In genomic region chr4:58910175-58911068, GRCm38 (mm10) we compare ENCODE assay signal across 9 mouse cellular contexts. TPM values are rescaled to one million over a fixed set of nuclear protein-coding genes. Genes with fewer than 3 reads are reported as not detected.
DNase-seq lines count a peak whose midpoint lies in the region; ATAC-seq and TF ChIP-seq lines count a peak whose summit lies in the region.
"Had no signal": no experiment of that assay in that cellular context is flagged by ENCODE, and none has a peak within 500 bp of the region (broad histone marks: within the 10 kb centered on the region; RNA-seq: fewer than 3 reads in every experiment).

No protein-coding gene starts in this region.

- no peak for DNase-seq in heart, adult 8-10 months (ENCODE audit: low spot score)
- DNase-seq in G1E (ENCODE audit: low spot score) = no peak
- no peak for DNase-seq in liver, postnatal 0 days
- no peak for DNase-seq in right cerebral cortex, postnatal 4 days
- no peak for DNase-seq in frontal cortex, postnatal 25 days (ENCODE audit: low spot score in 2 of 2)
- no peak for DNase-seq in kidney, adult 11 months

- ATAC-seq in heart, embryonic 13.5 days (ENCODE audit: extremely low read depth, insufficient number of reproducible peaks, low FRiP score, low TSS enrichment) = no peak
- ATAC-seq in G1E (ENCODE audit: extremely low read depth, insufficient number of reproducible peaks, low FRiP score, poor library complexity, severe bottlenecking) = no peak
- ATAC-seq in forebrain, embryonic 16.5 days = no peak
- ATAC-seq in liver, postnatal 0 days = no peak

- H3K4me3 ChIP-seq in heart, embryonic 13.5 days = peak overlapping the region; percentile 95
- peak overlapping the region; percentile 94 for H3K4me3 ChIP-seq in G1E (ENCODE audit: low read depth, low read length)
- H3K4me3 ChIP-seq in forebrain, embryonic 16.5 days (replicated peaks; ENCODE audit: low read length) = peak overlapping the region; percentile 86
- H3K4me3 ChIP-seq in liver, postnatal 0 days (ENCODE audit: low read depth, low read length) = peak overlapping the region; percentile 83

- WGBS in heart, embryonic 13.5 days = 35% methylated on average over 16 of the region's 16 CpGs
- WGBS in forebrain, embryonic 16.5 days = 33% methylated on average over 16 of the region's 16 CpGs
- WGBS in liver, postnatal 0 days (ENCODE audit: insufficient replicate concordance) = 33% methylated on average over 16 of the region's 16 CpGs

- H3K9ac ChIP-seq in heart, embryonic 13.5 days = peak overlapping the region; percentile 98
- peak overlapping the region; percentile 97 for H3K9ac ChIP-seq in forebrain, embryonic 16.5 days (replicated peaks; ENCODE audit: low read depth, low read length)
- H3K9ac ChIP-seq in liver, postnatal 0 days (replicated peaks) = peak overlapping the region; percentile 89

- H3K36me3 ChIP-seq in heart, embryonic 13.5 days = no peaks in the 10 kb centered on the region
- peaks cover 6% of the 10 kb centered on the region for H3K36me3 ChIP-seq in G1E (replicated peaks)
- no peaks in the 10 kb centered on the region for H3K36me3 ChIP-seq in forebrain, embryonic 16.5 days (ENCODE audit: control insufficient read depth, insufficient read depth)
- H3K36me3 ChIP-seq in liver, postnatal 0 days (replicated peaks; ENCODE audit: insufficient read depth, low read length) = no peaks in the 10 kb centered on the region

- H3K4me1 ChIP-seq in heart, embryonic 13.5 days = peaks cover 28% of the 10 kb centered on the region
- peaks cover 46% of the 10 kb centered on the region for H3K4me1 ChIP-seq in G1E (ENCODE audit: insufficient read depth, low read depth, low read length)
- peaks cover 11% of the 10 kb centered on the region for H3K4me1 ChIP-seq in forebrain, embryonic 16.5 days (replicated peaks; ENCODE audit: control insufficient read depth, insufficient read depth, low read length)
- peaks cover 18% of the 10 kb centered on the region for H3K4me1 ChIP-seq in liver, postnatal 0 days (ENCODE audit: insufficient read depth)

- peak overlapping the region; percentile 98 for H3K27ac ChIP-seq in heart, embryonic 13.5 days (replicated peaks)
- peak overlapping the region; percentile 97 for H3K27ac ChIP-seq in forebrain, embryonic 16.5 days (ENCODE audit: low read length)
- H3K27ac ChIP-seq in liver, postnatal 0 days (ENCODE audit: low read depth) = peak overlapping the region; percentile 98; the same call in 1 of the 2 replicates

- TF ChIP-seq EP300 in liver, postnatal 0 days (IDR thresholded peaks at IDR 0.05; ENCODE audit: low read depth) = no peak

- peak overlapping the region; percentile 83 for H3K4me2 ChIP-seq in heart, embryonic 13.5 days
- peak overlapping the region; percentile 64 for H3K4me2 ChIP-seq in forebrain, embryonic 16.5 days (ENCODE audit: low read length)
- H3K4me2 ChIP-seq in liver, postnatal 0 days (ENCODE audit: low read depth, low read length) = peak overlapping the region; percentile 88

- TF ChIP-seq CTCF in G1E (IDR thresholded peaks at IDR 0.05; ENCODE audit: low read depth, low read length) = no peak
- no peak for TF ChIP-seq CTCF in liver, postnatal 0 days (IDR thresholded peaks at IDR 0.05; ENCODE audit: low read depth)

- no peaks in the 10 kb centered on the region for H3K9me3 ChIP-seq in heart, embryonic 13.5 days
- no peaks in the 10 kb centered on the region for H3K9me3 ChIP-seq in G1E (replicated peaks)
- H3K9me3 ChIP-seq in forebrain, embryonic 16.5 days (ENCODE audit: control insufficient read depth, low read length) = no peaks in the 10 kb centered on the region
- H3K9me3 ChIP-seq in liver, postnatal 0 days (ENCODE audit: low read length) = no peaks in the 10 kb centered on the region

- no peaks in the 10 kb centered on the region for H3K27me3 ChIP-seq in heart, embryonic 13.5 days (replicated peaks)
- H3K27me3 ChIP-seq in G1E (ENCODE audit: insufficient read depth, low read length) = no peaks in the 10 kb centered on the region
- no peaks in the 10 kb centered on the region for H3K27me3 ChIP-seq in forebrain, embryonic 16.5 days (replicated peaks; ENCODE audit: control insufficient read depth, insufficient read depth, low read length)
- H3K27me3 ChIP-seq in liver, postnatal 0 days (ENCODE audit: insufficient read depth, low read length) = no peaks in the 10 kb centered on the region
- H3K27me3 ChIP-seq: Patski had no signal

RNA-seq across cellular contexts. Expression of gene Ecpas, which starts 2.1 kb away (rescaled TPM):
- 19.1 and 20.8 TPM in 2 replicates for polyA plus RNA-seq in heart, embryonic 13.5 days (2015; fragmentation: Nextera tagmentation; extraction: Ambion mirVana)
- 100 to 1,000 TPM; 184 to 228 (median 192) TPM for total RNA-seq in heart, adult 8-10 months (2022)
- total RNA-seq in G1E (2014; fragmentation: Nextera tagmentation) (243 and 278 TPM in 2 replicates), G1E (2017) (91.0 and 92.5 TPM in 2 replicates)
- polyA plus RNA-seq in G1E (2012) = 27.1 and 28.7 TPM in 2 replicates
- polyA plus RNA-seq in forebrain, embryonic 16.5 days (2015; fragmentation: Nextera tagmentation; extraction: Ambion mirVana) = 28.8 and 32.5 TPM in 2 replicates
- polyA plus RNA-seq in liver, postnatal 0 days (2015; fragmentation: Nextera tagmentation; extraction: Ambion mirVana) = 9.1 and 13.0 TPM in 2 replicates

RNA-seq across cellular contexts. Expression of gene Zkscan16, which starts 33.0 kb away (rescaled TPM):
- polyA plus RNA-seq in heart, embryonic 13.5 days (2015; fragmentation: Nextera tagmentation; extraction: Ambion mirVana) = 0.18 and 0.35 TPM in 2 replicates
- under 1 TPM; 0.11 to 0.25 (median 0.19) TPM for total RNA-seq in heart, adult 8-10 months (2022)
- total RNA-seq in G1E (2014; fragmentation: Nextera tagmentation) = not detected in 2 replicates
- total RNA-seq in G1E (2017) = 0.12 and 0.22 TPM in 2 replicates
- polyA plus RNA-seq in G1E (2012) = not detected in 2 replicates
- polyA plus RNA-seq in forebrain, embryonic 16.5 days (2015; fragmentation: Nextera tagmentation; extraction: Ambion mirVana) = 1.3 and 1.7 TPM in 2 replicates
- 0.06 TPM in 1 of 2 replicates, not detected in the other for polyA plus RNA-seq in liver, postnatal 0 days (2015; fragmentation: Nextera tagmentation; extraction: Ambion mirVana)
